Mouse (Mus musculus) liver, postnatal 0 days (tissue): ENCODE measurements at regions not wholly inside any gene's neighbourhood (a gene's known extent, or its start where the extent isn't known, plus 50 kb on each side); places are given as distances from the start of the nearest gene placed in this dataset.
A peak's percentile ranks its signal among the peaks of the same experiment; 100 is the strongest.

Experiments used
- ATAC-seq: fragments of 200-750 bp; cut with Nextera tagmentation; 2 replicates; pipeline ENCODE4 v1.8.0; 2017; ENCODE audit warnings: mild to moderate bottlenecking, moderate library complexity
- DNase-seq: peaks from one replicate; pipeline ENCODE4 v3.0.0-alpha.2; 2016
- H3K27ac ChIP-seq: fragments of 300-500 bp; sonication (generic); 2 replicates; pipeline ENCODE4 v1.5.1; 2014; ENCODE audit warnings: antibody characterized with exemption, moderate library complexity, mild to moderate bottlenecking, low read depth
- H3K27me3 ChIP-seq: fragments of 300-500 bp; sonication (generic); 2 replicates; pipeline ENCODE4 v1.6.1; 2014; ENCODE audit warnings: low read length, control low read depth, mixed read lengths; ENCODE audit not compliant: insufficient read depth
- H3K36me3 ChIP-seq: fragments of 300-500 bp; sonication (generic); replicated peaks from 2 replicates; pipeline ENCODE4 v1.6.1; 2014; ENCODE audit warnings: mild to moderate bottlenecking, control low read depth, low read length, moderate library complexity, mixed read lengths; ENCODE audit not compliant: insufficient read depth
- H3K4me1 ChIP-seq: fragments of 300-500 bp; sonication (generic); 2 replicates; pipeline ENCODE4 v1.6.1; 2014; ENCODE audit warnings: antibody characterized with exemption, mild to moderate bottlenecking, control low read depth; ENCODE audit not compliant: insufficient read depth
- H3K4me2 ChIP-seq: fragments of 300-500 bp; sonication (generic); 2 replicates; pipeline ENCODE4 v1.6.1; 2014; ENCODE audit warnings: low read depth, mild to moderate bottlenecking, low read length, moderate library complexity, mixed read lengths
- H3K4me3 ChIP-seq: fragments of 300-500 bp; sonication (generic); 2 replicates; pipeline ENCODE4 v1.5.1; 2014; ENCODE audit warnings: low read depth, low read length
- H3K9ac ChIP-seq: fragments of 300-500 bp; sonication (generic); replicated peaks from 2 replicates; pipeline ENCODE4 v1.6.1; 2014; ENCODE audit warnings: mild to moderate bottlenecking, moderate library complexity
- H3K9me3 ChIP-seq: fragments of 300-500 bp; sonication (generic); 2 replicates; pipeline ENCODE4 v1.6.1; 2016; ENCODE audit warnings: mild to moderate bottlenecking, control low read depth, low read length, mixed read lengths
- CTCF ChIP-seq: sonication (generic); IDR thresholded peaks from 2 replicates; pipeline ENCODE4 v1.5.1; 2016; ENCODE audit warnings: antibody characterized with exemption, low read depth
- EP300 ChIP-seq: IDR thresholded peaks from 2 replicates; pipeline ENCODE4 v1.6.1; 2016; ENCODE audit warnings: antibody characterized with exemption, low read depth, mild to moderate bottlenecking
- WGBS: fragments of 180-500 bp; shearing (Covaris S2); extraction: QIAGEN DNeasy Blood & Tissue Kit; methylation state at CpG from one replicate; pipeline ENCODE4 v1.1.7; 2014; ENCODE audit not compliant: insufficient replicate concordance; 5-methylcytosine and 5-hydroxymethylcytosine counted together

DNA sequence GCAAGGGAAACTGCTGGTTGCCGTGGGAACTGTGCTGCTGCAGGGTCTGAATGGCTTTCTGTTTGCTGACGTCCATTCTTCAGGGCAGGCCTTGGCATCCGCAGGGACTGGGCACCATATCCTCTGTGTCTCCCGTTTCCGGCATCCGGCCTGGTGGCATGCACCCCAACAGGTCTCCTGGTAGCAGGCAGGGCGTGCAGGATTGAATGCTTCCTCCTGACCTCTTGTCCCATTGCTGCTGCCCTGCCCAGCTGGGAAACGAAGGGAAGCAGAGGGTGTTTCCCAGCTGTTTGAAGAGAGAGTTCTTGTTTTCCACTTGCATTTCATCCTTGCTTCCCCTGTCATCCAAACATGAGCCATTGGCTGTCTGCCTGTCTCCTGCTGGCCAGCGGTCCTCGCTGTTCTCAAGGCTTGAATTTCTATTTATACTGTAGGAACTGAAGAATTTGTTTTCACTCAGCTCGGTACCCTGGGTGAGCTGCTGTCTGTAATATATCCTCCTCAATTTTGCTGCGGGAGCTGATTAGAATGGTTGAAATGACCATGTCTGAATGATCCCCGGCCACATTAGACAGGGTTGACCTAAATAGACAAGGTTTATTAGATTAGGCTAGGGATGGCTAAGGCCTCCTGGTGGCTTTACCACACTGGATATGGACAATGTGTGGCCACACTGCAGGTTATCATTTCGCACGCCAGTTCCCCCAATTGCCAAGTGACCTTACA is 98.0 kb upstream of the Zfp648 start:
- no peak for ATAC-seq
- WGBS: 67% methylated on average over 15 of the region's 15 CpGs
- no peaks in the 10 kb centered on the region for H3K36me3 ChIP-seq
- H3K9me3 ChIP-seq: no peaks in the 10 kb centered on the region
- no peaks in the 10 kb centered on the region for H3K27me3 ChIP-seq
- peak overlapping the region; percentile 37; the same call in 1 of the 2 replicates for H3K27ac ChIP-seq
- H3K4me3 ChIP-seq: no peak overlapping the region
- TF ChIP-seq EP300: no peak
- TF ChIP-seq CTCF: no peak
- no peak overlapping the region for H3K4me2 ChIP-seq
- peaks cover 4% of the 10 kb centered on the region for H3K4me1 ChIP-seq
- no peak overlapping the region for H3K9ac ChIP-seq
- no peak for DNase-seq

DNA sequence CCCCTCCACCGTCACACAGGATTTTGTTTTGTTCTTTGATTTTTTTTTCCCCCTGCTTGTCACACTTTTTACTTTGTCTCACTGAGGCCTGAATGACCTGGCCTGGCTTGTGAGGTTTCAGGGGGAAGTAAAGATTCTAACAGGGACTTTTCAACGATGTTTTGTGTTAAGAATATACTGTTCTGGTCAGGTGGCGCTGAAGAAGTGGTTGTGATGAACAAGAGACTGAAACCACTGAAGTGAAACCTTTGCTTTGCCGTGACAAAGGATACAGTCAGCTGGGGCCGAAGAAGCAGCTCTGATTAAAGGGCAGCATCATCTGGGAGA is 97.4 kb upstream of the Zfp648 start:
- 60% methylated on average over 5 of the region's 5 CpGs for WGBS
- Histone ChIP-seq H3K4me1 (peaks cover 3% of the 10 kb centered on the region; the same call in 1 of the 2 replicates), H3K4me2 (no peak overlapping the region), H3K9me3 (no peaks in the 10 kb centered on the region), H3K36me3 (no peaks in the 10 kb centered on the region), H3K4me3 (no peak overlapping the region), H3K27ac (peak overlapping the region; percentile 37; the same call in 1 of the 2 replicates), H3K27me3 (no peaks in the 10 kb centered on the region), H3K9ac (no peak overlapping the region)
- DNase-seq (no peak), ATAC-seq (no peak)
- TF ChIP-seq CTCF: no peak
- no peak for TF ChIP-seq EP300

DNA sequence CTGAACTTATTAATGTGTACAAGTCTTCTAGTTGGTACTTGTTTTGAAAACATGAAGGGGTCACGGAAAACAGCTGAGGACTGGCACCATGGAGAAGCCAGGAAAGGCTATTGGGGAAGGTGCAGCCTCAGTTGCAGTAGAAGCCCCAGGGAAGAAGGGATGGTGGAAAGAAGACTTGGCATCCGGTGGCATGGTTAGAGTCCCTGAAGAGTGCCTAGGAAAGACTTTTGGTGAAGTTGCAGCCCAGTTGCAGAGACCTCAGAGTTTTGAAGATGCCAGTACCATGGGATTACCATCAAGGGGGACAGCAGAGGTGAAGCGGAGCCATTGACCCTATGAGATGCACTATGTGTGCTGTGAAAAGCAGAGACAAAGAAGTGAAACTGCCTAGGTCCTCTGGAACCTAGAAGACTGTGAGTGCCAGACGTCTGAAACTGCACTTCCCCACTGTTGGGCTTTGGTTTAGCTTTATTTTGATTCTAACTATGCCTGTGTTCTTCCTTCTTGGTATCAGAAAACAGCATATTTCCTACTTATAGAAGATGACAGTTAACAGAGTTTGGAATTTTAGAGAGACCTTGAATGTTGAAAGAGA is 96.9 kb upstream of the Zfp648 start:
- Histone ChIP-seq H3K36me3 (no peaks in the 10 kb centered on the region), H3K4me3 (no peak overlapping the region), H3K9ac (no peak overlapping the region), H3K4me1 (no peaks in the 10 kb centered on the region), H3K27ac (peak overlapping the region; percentile 31; the same call in 1 of the 2 replicates), H3K27me3 (no peaks in the 10 kb centered on the region), H3K9me3 (no peaks in the 10 kb centered on the region), H3K4me2 (no peak overlapping the region)
- DNase-seq (no peak), ATAC-seq (no peak)
- WGBS: 66% methylated on average over 4 of the region's 4 CpGs
- no peak for TF ChIP-seq EP300
- no peak for TF ChIP-seq CTCF

DNA sequence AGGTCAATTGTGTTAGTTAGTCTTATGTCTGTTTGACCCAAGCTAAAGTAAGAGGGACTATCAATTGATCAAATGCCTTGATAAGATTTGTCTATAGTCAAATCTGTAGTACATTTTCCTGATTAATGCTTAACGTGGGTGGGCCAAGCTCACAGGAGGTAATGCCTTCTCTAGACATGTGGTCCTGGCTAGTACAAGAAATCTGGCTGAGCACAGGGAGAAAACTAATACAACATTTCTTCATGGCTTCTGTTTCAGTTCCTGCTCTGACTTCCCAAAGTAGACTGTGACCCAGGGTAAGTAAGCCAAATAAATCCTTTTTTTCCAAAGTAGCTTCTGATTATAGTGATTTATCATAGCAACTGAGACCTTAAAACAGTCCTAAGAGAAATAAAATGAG is 96.2 kb upstream of the Zfp648 start:
- no peak for ATAC-seq
- no peak overlapping the region for H3K9ac ChIP-seq
- no peaks in the 10 kb centered on the region for H3K9me3 ChIP-seq
- no peaks in the 10 kb centered on the region for H3K27me3 ChIP-seq
- 59% methylated on average over 1 of the region's 1 CpGs for WGBS
- H3K27ac ChIP-seq: no peak overlapping the region; the same call in 1 of the 2 replicates
- H3K36me3 ChIP-seq: no peaks in the 10 kb centered on the region
- DNase-seq: no peak
- H3K4me3 ChIP-seq: no peak overlapping the region
- TF ChIP-seq EP300: no peak
- TF ChIP-seq CTCF: no peak
- no peaks in the 10 kb centered on the region for H3K4me1 ChIP-seq
- no peak overlapping the region for H3K4me2 ChIP-seq

DNA sequence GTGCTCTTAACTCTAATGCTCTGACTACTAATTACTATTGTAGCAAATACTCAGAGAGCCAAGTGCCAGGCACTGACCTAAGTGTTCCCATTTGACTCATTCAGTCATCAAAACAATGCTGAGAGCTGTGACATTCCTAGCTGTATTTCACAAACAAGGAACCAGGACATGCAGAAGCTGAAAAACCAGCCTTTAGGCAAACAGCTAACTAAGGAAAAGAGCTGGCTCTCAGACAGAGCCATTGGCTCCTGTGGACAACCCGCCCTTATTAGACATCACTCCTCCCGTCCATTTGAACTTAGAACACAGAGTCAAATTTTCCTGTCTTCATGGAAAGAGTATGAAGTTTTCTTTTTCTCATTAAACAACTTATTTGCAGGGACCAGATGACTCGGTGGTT is 88.5 kb upstream of the Zfp648 start:
- Histone ChIP-seq H3K36me3 (no peaks in the 10 kb centered on the region), H3K27me3 (no peaks in the 10 kb centered on the region), H3K4me2 (no peak overlapping the region), H3K9ac (no peak overlapping the region), H3K4me3 (no peak overlapping the region), H3K4me1 (0 out of 2 replicates have a peak, but pooled peaks cover under 1% of the 10 kb centered on the region), H3K9me3 (no peaks in the 10 kb centered on the region), H3K27ac (no peak overlapping the region)
- no peak for TF ChIP-seq CTCF
- ATAC-seq (no peak), DNase-seq (no peak)
- WGBS: 66% methylated on average over 3 of the region's 3 CpGs

DNA sequence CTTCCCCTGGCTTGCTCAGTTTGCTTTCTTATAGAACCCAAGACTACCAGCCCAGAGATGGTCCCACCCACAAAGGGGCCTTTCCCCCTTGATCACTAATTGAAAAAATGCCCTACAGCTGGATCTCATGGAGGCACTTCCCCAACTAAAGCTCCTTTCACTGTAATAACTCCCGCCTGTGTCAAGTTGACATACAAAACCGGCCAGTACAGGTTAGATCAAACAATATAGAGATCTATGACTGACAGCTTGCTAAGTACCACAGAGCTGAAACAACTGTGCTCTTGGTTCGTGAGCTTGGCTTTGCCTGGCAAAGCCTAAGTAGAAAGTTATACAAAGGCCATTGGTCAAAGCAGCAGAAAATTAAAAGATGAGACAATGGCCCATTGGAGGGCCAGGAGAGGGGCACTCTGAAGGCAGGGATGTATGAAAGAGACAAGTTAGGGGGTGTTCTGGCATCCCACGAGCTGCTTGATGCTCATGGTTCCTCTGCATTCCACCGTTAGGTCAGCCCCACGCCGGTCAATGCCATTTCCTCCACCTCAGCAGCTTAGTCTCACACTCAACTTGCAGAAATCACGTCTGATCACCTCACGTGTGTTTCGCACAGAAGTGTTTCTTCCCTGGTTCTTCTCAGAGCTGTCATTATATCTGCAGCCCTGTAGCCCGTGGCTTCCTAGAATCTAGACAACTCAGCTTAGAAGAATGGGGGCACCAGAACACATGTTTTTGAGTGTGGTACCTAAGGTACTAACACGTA is 87.5 kb upstream of the Zfp648 start:
- Histone ChIP-seq H3K27ac (no peak overlapping the region), H3K9me3 (no peaks in the 10 kb centered on the region), H3K27me3 (no peaks in the 10 kb centered on the region), H3K4me1 (0 out of 2 replicates have a peak, but pooled peaks cover 7% of the 10 kb centered on the region), H3K4me3 (no peak overlapping the region), H3K9ac (no peak overlapping the region), H3K36me3 (no peaks in the 10 kb centered on the region), H3K4me2 (no peak overlapping the region)
- ATAC-seq (no peak), DNase-seq (no peak)
- 76% methylated on average over 12 of the region's 12 CpGs for WGBS
- no peak for TF ChIP-seq CTCF
- TF ChIP-seq EP300: no peak
